Mouse (Mus musculus) cerebellum, postnatal 25 days (tissue): ENCODE results near the gene Ikzf1.

Experiments used
- DNase-seq, 2 experiments: peaks; one replicate each; pipeline ENCODE4 v3.0.0; 2021; ENCODE audit warnings: mixed read lengths in 2 of 2

Gene Ikzf1

DNA sequence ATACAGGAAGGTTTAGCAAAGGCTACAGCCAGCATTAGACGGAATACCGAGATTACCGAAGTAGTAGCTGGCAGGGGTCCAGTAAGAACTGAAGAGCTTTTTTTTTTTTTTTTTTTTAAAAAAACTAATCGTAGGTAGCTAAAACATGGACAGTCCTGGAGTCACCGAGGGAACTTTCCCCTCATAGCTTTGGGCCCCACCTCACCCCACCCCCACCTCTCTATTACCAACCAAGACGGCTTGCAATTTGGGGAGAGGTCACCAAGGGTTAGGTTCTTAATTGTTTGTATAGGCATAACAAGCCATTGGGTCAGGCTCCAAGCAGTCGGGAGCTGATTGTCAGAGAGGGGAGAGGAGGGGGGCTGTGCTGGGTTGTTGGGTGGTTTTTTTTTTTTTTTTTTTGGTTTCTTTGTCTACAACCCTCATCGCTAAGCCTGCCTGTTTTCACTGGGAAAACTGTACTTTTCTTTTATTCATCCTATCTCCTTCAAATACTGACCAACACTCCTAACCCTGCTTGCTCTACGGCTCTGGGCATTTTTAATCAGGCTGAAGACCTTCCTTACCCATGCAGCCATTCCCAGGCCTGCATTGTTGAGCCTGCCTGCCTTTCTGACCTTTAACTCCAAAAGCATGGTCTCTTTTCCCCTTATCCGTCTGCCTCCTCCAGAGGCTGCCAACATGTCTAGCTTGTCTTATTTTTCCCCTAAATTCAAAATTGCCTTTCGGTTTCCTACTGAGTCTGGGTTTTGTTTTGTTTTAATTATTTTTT lies 124.8 kb downstream of the Ikzf1 start:
- no peak for DNase-seq

DNA sequence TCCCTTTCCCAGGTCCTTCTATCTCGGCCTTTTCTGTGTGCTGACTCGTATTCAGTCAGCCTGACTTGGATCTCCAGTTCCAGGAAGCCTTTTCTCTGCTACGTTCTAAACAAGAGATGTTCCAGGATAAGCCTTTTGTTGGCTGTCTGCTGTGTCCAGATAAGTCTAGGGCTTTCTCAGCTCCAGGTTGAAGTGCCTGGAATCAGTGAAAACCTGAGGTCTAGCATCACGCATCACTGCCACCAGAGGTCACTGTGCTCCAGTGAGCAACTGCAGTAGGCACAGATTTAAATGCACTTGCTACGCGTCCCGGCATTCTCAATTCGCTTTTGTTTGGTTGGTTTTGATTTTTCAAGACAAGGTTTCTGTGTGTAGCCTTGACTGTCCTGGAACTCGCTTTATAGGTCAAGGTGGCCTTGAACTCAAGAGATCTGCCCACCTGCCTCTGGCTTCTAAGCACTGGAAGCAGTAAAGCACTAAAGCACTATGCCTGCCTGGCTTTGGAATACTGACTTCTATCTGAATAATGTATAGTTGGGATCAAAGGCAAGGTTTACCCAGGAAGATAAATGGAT lies 127.2 kb downstream of the Ikzf1 start:
- peak; percentile 70 to 82 for DNase-seq

DNA sequence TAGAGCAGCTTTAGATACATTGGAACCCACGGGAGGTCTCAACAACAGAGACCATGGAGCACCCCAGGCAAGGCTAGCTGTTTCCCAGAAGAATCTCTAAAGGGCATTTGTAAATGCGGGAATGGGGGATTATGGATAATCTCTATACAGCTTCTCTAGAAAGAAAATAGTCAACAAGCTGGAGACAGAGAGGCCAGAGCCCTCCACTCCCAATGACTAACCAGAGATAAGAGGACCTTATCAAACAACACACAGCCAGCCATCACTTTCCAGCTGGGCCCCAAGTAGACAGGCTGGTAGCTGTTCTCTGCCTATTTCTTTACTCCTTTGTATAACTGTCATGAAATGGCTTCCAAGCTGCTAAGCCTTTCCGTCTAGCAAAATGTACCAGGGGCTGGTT lies 130.9 kb downstream of the Ikzf1 start:
- no peak for DNase-seq

DNA sequence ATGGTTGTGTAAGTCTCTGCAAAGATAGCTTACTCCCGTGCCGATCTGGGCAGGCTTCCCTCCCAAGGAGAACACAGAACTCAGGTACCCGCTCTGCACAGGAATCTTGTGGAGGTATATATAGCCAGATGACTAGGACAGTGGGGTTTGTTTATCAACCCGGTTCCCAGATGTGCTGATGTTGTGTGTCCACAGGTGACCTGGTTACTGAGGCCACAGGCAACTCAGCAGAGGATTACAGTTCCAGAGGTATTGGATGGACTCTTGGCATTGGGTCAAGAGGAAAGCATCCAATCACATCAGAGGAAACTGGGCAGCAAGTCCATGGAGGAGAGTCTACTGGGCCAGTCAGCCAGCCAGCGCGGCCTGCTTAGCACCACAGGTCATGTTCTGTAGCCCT lies 134.0 kb downstream of the Ikzf1 start:
- DNase-seq, result no peak

DNA sequence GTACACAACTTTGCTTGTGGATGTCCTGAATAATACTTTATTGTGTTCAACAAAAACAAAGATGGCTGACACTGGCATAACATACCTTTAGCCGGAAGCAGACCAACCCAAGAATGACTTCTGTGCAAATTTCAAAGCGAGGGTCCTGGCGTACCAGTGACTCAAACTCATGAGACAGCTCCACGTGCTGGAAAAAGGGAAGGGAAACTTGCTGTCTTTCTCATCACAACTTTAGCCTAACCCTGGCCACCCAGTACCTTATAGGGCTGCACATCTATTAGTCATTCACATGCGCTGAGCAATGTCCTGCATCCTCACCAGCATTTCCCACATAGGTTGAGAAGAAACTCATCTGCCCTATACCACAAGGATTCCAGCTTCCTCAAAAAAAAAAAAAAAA lies 134.4 kb downstream of the Ikzf1 start:
- no peak for DNase-seq

DNA sequence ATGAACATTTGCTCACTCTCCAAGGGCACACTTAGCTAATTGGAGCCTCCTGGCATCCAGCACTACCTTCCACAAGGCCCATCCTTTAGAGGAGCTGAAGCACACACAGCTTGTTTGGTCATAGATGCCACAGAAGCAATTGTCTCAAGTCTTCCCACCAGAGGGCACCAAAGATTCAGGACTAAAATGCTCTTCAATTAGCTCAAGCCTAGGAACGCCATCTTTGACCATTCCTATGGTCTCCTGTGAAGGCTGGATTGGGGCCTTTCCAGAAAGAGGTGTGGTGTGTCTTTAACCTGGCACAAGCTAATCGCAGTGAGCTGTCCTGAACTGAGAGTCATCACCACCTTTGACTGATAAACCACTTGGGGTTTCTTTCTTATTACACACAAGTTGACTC lies 135.4 kb downstream of the Ikzf1 start:
- peak; percentile 59 to 79 for DNase-seq

DNA sequence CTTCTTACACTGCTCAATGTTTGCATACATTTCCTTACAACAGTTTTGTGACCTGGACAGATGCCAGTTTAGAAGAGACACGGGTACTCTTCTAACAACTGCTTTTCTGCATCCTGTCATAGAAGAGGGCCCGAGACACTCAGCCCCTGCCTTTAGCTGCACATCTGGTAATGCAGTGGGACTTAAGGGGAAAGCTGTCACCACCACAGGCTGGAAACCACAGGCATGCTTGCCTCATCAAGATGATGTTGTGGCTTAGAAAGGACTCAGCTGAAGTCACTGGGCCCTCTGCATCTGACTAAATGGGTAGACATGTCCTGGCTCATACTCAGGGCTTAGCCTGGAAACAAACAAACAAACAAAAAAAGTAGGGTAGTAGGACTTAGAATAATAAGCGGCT lies 135.9 kb downstream of the Ikzf1 start:
- no peak for DNase-seq

DNA sequence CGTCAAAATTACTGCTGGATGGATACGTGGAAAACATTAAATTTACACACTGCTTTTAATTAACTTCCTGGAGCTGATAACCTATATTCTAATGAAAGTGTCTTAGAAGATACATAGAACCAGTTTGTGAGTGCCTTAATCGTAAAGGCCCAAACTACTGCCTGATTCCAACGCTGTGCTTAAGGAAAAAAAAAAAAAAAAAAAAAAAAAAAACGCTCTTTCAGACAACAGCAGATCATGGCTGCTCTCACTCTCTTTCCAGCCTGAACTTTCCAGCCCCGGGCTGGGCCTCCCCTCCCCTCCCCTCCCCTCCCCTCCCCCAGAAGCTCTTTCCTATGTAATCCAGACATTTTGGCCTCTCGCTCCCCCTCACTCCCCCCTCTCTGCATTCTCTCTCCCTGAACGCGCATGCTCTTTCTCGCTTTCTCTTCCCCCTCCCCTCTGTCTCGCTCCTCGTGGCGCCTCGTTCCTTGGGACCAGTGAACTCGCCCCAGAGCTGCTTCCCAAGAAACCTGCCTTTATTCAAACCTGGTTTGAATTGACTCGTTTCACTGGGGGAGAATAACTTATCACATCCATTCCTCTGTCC lies 136.7 kb downstream of the Ikzf1 start:
- DNase-seq, result peak in 1 of 2 experiments; percentile 20
